Comparison of ENCODE assay signal across 21 mouse cellular contexts in genomic region chr11:86945933-86946332, GRCm38 (mm10). TPM values are rescaled to one million over a fixed set of nuclear protein-coding genes. Genes with fewer than 3 reads are reported as not detected.
DNase-seq lines count a peak whose midpoint lies in the region; ATAC-seq lines count a peak whose summit lies in the region.
"Had no signal": no experiment of that assay in that cellular context is flagged by ENCODE, and none has a peak within 500 bp of the region (broad histone marks: within the 10 kb centered on the region; RNA-seq: fewer than 3 reads in every experiment).

No protein-coding gene starts in this region.

- no peaks in the 10 kb centered on the region for H3K27me3 ChIP-seq in heart, embryonic 12.5 days (replicated peaks)
- H3K27me3 ChIP-seq in heart, embryonic 10.5 days (ENCODE audit: insufficient read depth, poor library complexity, severe bottlenecking): no peaks in the 10 kb centered on the region
- H3K27me3 ChIP-seq in hindbrain, embryonic 12.5 days: no peaks in the 10 kb centered on the region
- no peaks in the 10 kb centered on the region for H3K27me3 ChIP-seq in hindbrain, embryonic 14.5 days (ENCODE audit: control insufficient read depth, insufficient read depth, low read length)
- H3K27me3 ChIP-seq in neural tube, embryonic 13.5 days: no peaks in the 10 kb centered on the region
- H3K27me3 ChIP-seq in neural tube, embryonic 15.5 days (replicated peaks): no peaks in the 10 kb centered on the region
- H3K27me3 ChIP-seq: embryonic facial prominence, embryonic 12.5 days; neural tube, embryonic 12.5 days had no signal

- H3K9ac ChIP-seq in heart, embryonic 12.5 days: 0 out of 2 replicates have a peak overlapping the region, but pooled peaks have one; percentile 23
- H3K9ac ChIP-seq in hindbrain, embryonic 12.5 days: no peak overlapping the region
- H3K9ac ChIP-seq in hindbrain, embryonic 14.5 days: no peak overlapping the region
- H3K9ac ChIP-seq in neural tube, embryonic 13.5 days: peak overlapping the region; percentile 28; the same call in 1 of the 2 replicates
- H3K9ac ChIP-seq in neural tube, embryonic 15.5 days (replicated peaks): no peak overlapping the region
- H3K9ac ChIP-seq: embryonic facial prominence, embryonic 12.5 days; forebrain, postnatal 0 days; neural tube, embryonic 12.5 days had no signal

- no peak overlapping the region for H3K4me2 ChIP-seq in heart, embryonic 12.5 days
- no peak overlapping the region for H3K4me2 ChIP-seq in hindbrain, embryonic 12.5 days (replicated peaks)
- no peak overlapping the region for H3K4me2 ChIP-seq in hindbrain, embryonic 14.5 days (replicated peaks)
- H3K4me2 ChIP-seq in neural tube, embryonic 13.5 days: no peak overlapping the region
- no peak overlapping the region for H3K4me2 ChIP-seq in neural tube, embryonic 15.5 days
- H3K4me2 ChIP-seq: embryonic facial prominence, embryonic 12.5 days had no signal

- WGBS in heart, embryonic 12.5 days: 66% methylated on average over 6 of the region's 6 CpGs
- 65% methylated on average over 6 of the region's 6 CpGs for WGBS in heart, embryonic 10.5 days
- 78% methylated on average over 6 of the region's 6 CpGs for WGBS in hindbrain, embryonic 12.5 days
- WGBS in hindbrain, embryonic 14.5 days: 81% methylated on average over 6 of the region's 6 CpGs
- WGBS in neural tube, embryonic 13.5 days: 83% methylated on average over 6 of the region's 6 CpGs
- 78% methylated on average over 6 of the region's 6 CpGs for WGBS in neural tube, embryonic 15.5 days

- H3K36me3 ChIP-seq in heart, embryonic 12.5 days: peaks cover 60% of the 10 kb centered on the region
- peaks cover 67% of the 10 kb centered on the region for H3K36me3 ChIP-seq in heart, embryonic 10.5 days
- H3K36me3 ChIP-seq in hindbrain, embryonic 12.5 days: peaks cover 15% of the 10 kb centered on the region
- H3K36me3 ChIP-seq in hindbrain, embryonic 14.5 days (replicated peaks; ENCODE audit: control insufficient read depth, insufficient read depth): peaks cover 14% of the 10 kb centered on the region
- peaks cover 19% of the 10 kb centered on the region; the same call in 1 of the 2 replicates for H3K36me3 ChIP-seq in neural tube, embryonic 13.5 days
- no peaks in the 10 kb centered on the region for H3K36me3 ChIP-seq in neural tube, embryonic 15.5 days

- DNase-seq in cerebellum, adult 9-10 months: peak; percentile 26
- no peak for DNase-seq in cerebellum, adult 11-12 months
- DNase-seq in heart, embryonic 10.5 days (ENCODE audit: low spot score): no peak
- no peak for DNase-seq in hindbrain, embryonic 14.5 days (ENCODE audit: low spot score)
- DNase-seq: adrenal gland, adult 2 months; cerebellum, adult 8-10 months; forebrain, postnatal 0 days; kidney, adult 2 months; kidney, postnatal 10 days; left cerebral cortex, postnatal 4 days; liver; thymus, postnatal 14 days had no signal

- ATAC-seq in heart, embryonic 12.5 days (ENCODE audit: insufficient number of reproducible peaks, low FRiP score): no peak
- no peak for ATAC-seq in hindbrain, embryonic 12.5 days (ENCODE audit: low FRiP score)
- ATAC-seq in hindbrain, embryonic 14.5 days (ENCODE audit: low FRiP score): no peak
- no peak for ATAC-seq in neural tube, embryonic 13.5 days (ENCODE audit: low read depth)
- ATAC-seq in neural tube, embryonic 15.5 days (ENCODE audit: low FRiP score): no peak
- ATAC-seq: forebrain, postnatal 0 days; inflammation-experienced regulatory T-cells, adult 6 months; lung, postnatal 0 days had no signal

- H3K4me3 ChIP-seq in heart, embryonic 12.5 days: no peak overlapping the region
- no peak overlapping the region for H3K4me3 ChIP-seq in heart, embryonic 10.5 days
- H3K4me3 ChIP-seq in hindbrain, embryonic 12.5 days: no peak overlapping the region
- H3K4me3 ChIP-seq in hindbrain, embryonic 14.5 days (replicated peaks; ENCODE audit: low read length): no peak overlapping the region
- H3K4me3 ChIP-seq in neural tube, embryonic 13.5 days: no peak overlapping the region
- no peak overlapping the region for H3K4me3 ChIP-seq in neural tube, embryonic 15.5 days (replicated peaks)
- H3K4me3 ChIP-seq: embryonic facial prominence, embryonic 12.5 days; erythroblast, embryonic 14.5 days; neural tube, embryonic 12.5 days had no signal

- peaks cover 48% of the 10 kb centered on the region for H3K4me1 ChIP-seq in heart, embryonic 12.5 days (replicated peaks)
- H3K4me1 ChIP-seq in heart, embryonic 10.5 days: peaks cover 42% of the 10 kb centered on the region
- H3K4me1 ChIP-seq in hindbrain, embryonic 12.5 days: peaks cover 15% of the 10 kb centered on the region
- peaks cover 13% of the 10 kb centered on the region for H3K4me1 ChIP-seq in hindbrain, embryonic 14.5 days (replicated peaks; ENCODE audit: control insufficient read depth, insufficient read depth, low read length)
- H3K4me1 ChIP-seq in neural tube, embryonic 13.5 days (replicated peaks): peaks cover 26% of the 10 kb centered on the region
- peaks cover 20% of the 10 kb centered on the region for H3K4me1 ChIP-seq in neural tube, embryonic 15.5 days

- H3K27ac ChIP-seq in heart, embryonic 12.5 days (ENCODE audit: poor library complexity, severe bottlenecking): peak overlapping the region; percentile 76
- H3K27ac ChIP-seq in heart, embryonic 10.5 days: no peak overlapping the region; the same call in 1 of the 2 replicates
- 0 out of 2 replicates have a peak overlapping the region, but pooled peaks have one; percentile 71 for H3K27ac ChIP-seq in hindbrain, embryonic 12.5 days
- H3K27ac ChIP-seq in hindbrain, embryonic 14.5 days: no peak overlapping the region
- H3K27ac ChIP-seq in neural tube, embryonic 13.5 days (replicated peaks): no peak overlapping the region
- no peak overlapping the region for H3K27ac ChIP-seq in neural tube, embryonic 15.5 days (replicated peaks)
- H3K27ac ChIP-seq: embryonic facial prominence, embryonic 12.5 days; neural tube, embryonic 12.5 days had no signal

- no peaks in the 10 kb centered on the region for H3K9me3 ChIP-seq in heart, embryonic 12.5 days (replicated peaks)
- no peaks in the 10 kb centered on the region for H3K9me3 ChIP-seq in heart, embryonic 10.5 days
- H3K9me3 ChIP-seq in hindbrain, embryonic 12.5 days (replicated peaks): no peaks in the 10 kb centered on the region
- no peaks in the 10 kb centered on the region for H3K9me3 ChIP-seq in hindbrain, embryonic 14.5 days (ENCODE audit: control insufficient read depth, low read length)
- H3K9me3 ChIP-seq in neural tube, embryonic 13.5 days: no peaks in the 10 kb centered on the region
- H3K9me3 ChIP-seq in neural tube, embryonic 15.5 days (replicated peaks): no peaks in the 10 kb centered on the region
- H3K9me3 ChIP-seq: embryonic facial prominence, embryonic 12.5 days; neural tube, embryonic 12.5 days had no signal

RNA-seq across cellular contexts. Expression of gene Ypel2, which starts 47.6 kb away (rescaled TPM):
- 24.0 and 25.8 TPM in 2 replicates for polyA plus RNA-seq in heart, embryonic 12.5 days (2016; fragmentation: Nextera tagmentation; extraction: Ambion mirVana)
- 13.0 and 21.5 TPM in 2 replicates for polyA plus RNA-seq in heart, embryonic 10.5 days (2016; fragmentation: Nextera tagmentation; extraction: Ambion mirVana)
- 9.6 TPM in 2 replicates for polyA plus RNA-seq in hindbrain, embryonic 12.5 days (2016; fragmentation: Nextera tagmentation; extraction: Ambion mirVana)
- polyA plus RNA-seq in hindbrain, embryonic 14.5 days (2014; fragmentation: Nextera tagmentation; extraction: Ambion mirVana): 3.2 and 3.9 TPM in 2 replicates
- polyA plus RNA-seq in neural tube, embryonic 13.5 days (2015; fragmentation: Nextera tagmentation; extraction: Ambion mirVana): 4.6 and 5.3 TPM in 2 replicates
- 3.4 and 4.1 TPM in 2 replicates for polyA plus RNA-seq in neural tube, embryonic 15.5 days (2015; fragmentation: Nextera tagmentation; extraction: Ambion mirVana)

Comparison
In these comparisons a context has a peak if more than half of its experiments do, and no peak if none do; other contexts are left out.
1. H3K27ac ChIP-seq: peak in heart, embryonic 12.5 days (single experiment) and hindbrain, embryonic 12.5 days (single experiment); none in heart, embryonic 10.5 days (single experiment), hindbrain, embryonic 14.5 days (single experiment), neural tube, embryonic 13.5 days (single experiment) and neural tube, embryonic 15.5 days (single experiment).
2. H3K9ac ChIP-seq: peak in heart, embryonic 12.5 days (single experiment) and neural tube, embryonic 13.5 days (single experiment); none in hindbrain, embryonic 12.5 days (single experiment), hindbrain, embryonic 14.5 days (single experiment) and neural tube, embryonic 15.5 days (single experiment).